Mouse (Mus musculus): ENCODE results near the gene Cops9. TPM values are rescaled to one million over a fixed set of nuclear protein-coding genes. Genes with fewer than 3 reads are reported as not detected.
A peak's percentile ranks its signal among the peaks of the same experiment; 100 is the strongest.

Gene Cops9
- total and polyA plus RNA-seq, 2 experiments from 2014 or later: 202 to 569 TPM

DNA sequence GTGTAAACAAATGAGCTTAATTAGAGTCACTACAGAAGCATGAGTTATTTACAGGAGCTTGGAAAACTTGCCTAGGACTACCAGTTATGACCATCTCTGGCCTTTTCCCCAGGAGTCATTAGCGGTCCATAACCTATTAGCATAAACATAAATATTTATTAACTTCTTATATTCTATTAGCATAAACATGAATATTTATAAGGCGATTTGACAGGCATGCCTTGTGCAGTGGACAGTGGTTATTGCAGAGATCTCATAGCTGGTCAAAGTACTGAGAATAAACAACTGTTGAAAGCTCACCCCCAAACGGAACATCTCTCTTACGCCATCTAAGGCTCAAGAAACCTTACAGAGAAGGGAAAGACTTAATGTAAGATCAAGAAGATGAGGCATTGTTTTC is 28.6 kb downstream of the Cops9 start:
- 27% methylated on average over 4 of the region's 4 CpGs for WGBS
- no peak for DNase-seq

DNA sequence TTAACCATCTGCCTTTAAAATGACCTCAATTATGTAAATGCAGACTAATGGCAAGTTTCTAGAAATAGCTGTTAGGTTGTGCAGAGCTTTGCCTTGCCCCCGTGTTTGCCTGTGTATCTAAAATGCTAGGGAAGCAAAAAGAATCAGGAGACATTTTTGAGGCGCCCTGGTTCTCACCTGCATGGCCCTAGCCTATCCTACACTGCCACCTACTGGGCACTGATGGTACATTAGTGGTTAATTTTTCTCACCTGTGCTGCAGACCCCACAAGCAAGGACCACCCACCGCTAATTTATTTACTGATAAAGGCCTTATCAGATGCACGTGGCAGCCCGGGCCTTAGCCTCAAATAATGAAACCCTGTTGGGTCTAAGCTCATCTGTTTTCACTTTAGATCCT is 30.8 kb downstream of the Cops9 start:
- DNase-seq: peak; percentile 79
- no peaks in the 10 kb centered on the region for H3K9me3 ChIP-seq (ENCODE audit: low read length)
- H3K27ac ChIP-seq (ENCODE audit: low read depth, low read length): no peak overlapping the region
- WGBS: 3% methylated on average over 5 of the region's 5 CpGs
- H3K4me2 ChIP-seq (ENCODE audit: low read depth): no peak overlapping the region
- H3K9ac ChIP-seq: no peak overlapping the region
- peak; percentile 88 for TF ChIP-seq CTCF (IDR thresholded peaks at IDR 0.05; ENCODE audit: low read depth)
- peak; percentile 50; the same call in 1 of the 2 replicates for ATAC-seq
- no peak overlapping the region for H3K4me3 ChIP-seq (ENCODE audit: low read depth, low read length)
- H3K27me3 ChIP-seq (ENCODE audit: insufficient read depth, low read length): no peaks in the 10 kb centered on the region
- H3K36me3 ChIP-seq (ENCODE audit: insufficient read depth): no peaks in the 10 kb centered on the region
- no peaks in the 10 kb centered on the region for H3K4me1 ChIP-seq (ENCODE audit: insufficient read depth)

More for the DNA sequence above, 28.6 kb downstream of the Cops9 start:
- H3K27me3 ChIP-seq (ENCODE audit: insufficient read depth, low read length): no peaks in the 10 kb centered on the region
- H3K9ac ChIP-seq: no peak overlapping the region
- no peaks in the 10 kb centered on the region for H3K36me3 ChIP-seq (ENCODE audit: insufficient read depth)
- no peak for ATAC-seq
- H3K4me1 ChIP-seq (ENCODE audit: insufficient read depth): no peaks in the 10 kb centered on the region
- no peak overlapping the region for H3K4me2 ChIP-seq (ENCODE audit: low read depth)
- no peak overlapping the region for H3K27ac ChIP-seq (ENCODE audit: low read depth, low read length)
- no peak overlapping the region for H3K4me3 ChIP-seq (ENCODE audit: low read depth, low read length)
- TF ChIP-seq CTCF (IDR thresholded peaks at IDR 0.05; ENCODE audit: low read depth): no peak
- H3K9me3 ChIP-seq (ENCODE audit: low read length): no peaks in the 10 kb centered on the region

DNA sequence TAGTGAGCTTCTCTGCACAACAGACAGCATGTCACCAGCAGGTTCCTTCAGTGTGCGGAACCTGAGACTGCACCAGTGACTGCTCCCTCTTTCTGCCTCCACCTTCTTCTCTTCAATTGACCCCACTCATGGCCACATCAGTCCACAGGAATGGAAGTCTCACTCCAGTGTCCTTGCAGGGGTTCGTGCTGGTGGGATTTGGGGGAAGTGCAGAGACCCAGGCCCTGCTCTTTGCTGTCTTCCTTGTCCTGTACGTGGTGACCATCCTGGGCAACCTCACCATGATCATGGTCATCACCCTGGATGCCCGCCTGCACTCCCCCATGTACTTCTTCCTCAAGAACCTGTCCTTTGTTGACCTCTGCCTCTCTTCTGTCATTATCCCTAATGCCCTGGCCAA is 34.1 kb downstream of the Cops9 start:
- Histone ChIP-seq H3K27ac (ENCODE audit: low read depth, low read length) (no peak overlapping the region), H3K4me3 (ENCODE audit: low read depth, low read length) (no peak overlapping the region), H3K4me1 (ENCODE audit: insufficient read depth) (no peaks in the 10 kb centered on the region), H3K36me3 (ENCODE audit: insufficient read depth) (no peaks in the 10 kb centered on the region), H3K27me3 (ENCODE audit: insufficient read depth, low read length) (no peaks in the 10 kb centered on the region), H3K4me2 (ENCODE audit: low read depth) (no peak overlapping the region), H3K9ac (no peak overlapping the region), H3K9me3 (ENCODE audit: low read length) (no peaks in the 10 kb centered on the region)
- ATAC-seq (no peak), DNase-seq (no peak)
- WGBS: 74% methylated on average over 4 of the region's 4 CpGs
- no peak for TF ChIP-seq CTCF (IDR thresholded peaks at IDR 0.05; ENCODE audit: low read depth)

DNA sequence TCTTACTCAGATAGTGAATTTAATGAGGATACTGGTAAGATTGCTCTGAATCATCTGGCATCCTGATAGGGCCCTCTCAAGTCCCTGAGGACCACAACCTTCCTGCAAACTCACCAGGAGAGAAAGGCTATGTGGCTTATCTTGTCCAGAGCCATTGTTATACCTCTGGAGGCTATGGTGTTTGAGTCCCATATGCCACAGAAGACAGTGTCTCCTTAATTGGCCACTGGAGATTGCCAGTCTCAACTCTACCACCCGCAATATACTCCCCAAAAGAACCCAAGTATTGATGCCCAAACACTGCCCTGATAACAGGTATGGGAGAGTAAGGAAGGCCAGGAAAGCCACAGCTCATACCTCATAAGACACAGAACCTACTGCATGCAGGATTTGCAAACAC is 36.3 kb downstream of the Cops9 start, which contains the start of gene Olfr1410:
Olfr1410 (plus strand) TSS at position 301 of the 400 bp plus-strand sequence.
- Histone ChIP-seq H3K36me3 (ENCODE audit: insufficient read depth) (no peaks in the 10 kb centered on the region), H3K27ac (ENCODE audit: low read depth, low read length) (no peak within 1 kb of the TSS), H3K4me3 (ENCODE audit: low read depth, low read length) (no peak within 1 kb of the TSS), H3K4me1 (ENCODE audit: insufficient read depth) (no peaks in the 10 kb centered on the region), H3K9ac (no peak within 1 kb of the TSS), H3K27me3 (ENCODE audit: insufficient read depth, low read length) (no peaks in the 10 kb centered on the region), H3K9me3 (ENCODE audit: low read length) (no peaks in the 10 kb centered on the region), H3K4me2 (ENCODE audit: low read depth) (no peak within 1 kb of the TSS)
- TF ChIP-seq CTCF (IDR thresholded peaks at IDR 0.05; ENCODE audit: low read depth): no peak
- DNase-seq: no peak
- WGBS: 97% methylated on average over 1 of the region's 1 CpGs
- no peak for ATAC-seq

DNA sequence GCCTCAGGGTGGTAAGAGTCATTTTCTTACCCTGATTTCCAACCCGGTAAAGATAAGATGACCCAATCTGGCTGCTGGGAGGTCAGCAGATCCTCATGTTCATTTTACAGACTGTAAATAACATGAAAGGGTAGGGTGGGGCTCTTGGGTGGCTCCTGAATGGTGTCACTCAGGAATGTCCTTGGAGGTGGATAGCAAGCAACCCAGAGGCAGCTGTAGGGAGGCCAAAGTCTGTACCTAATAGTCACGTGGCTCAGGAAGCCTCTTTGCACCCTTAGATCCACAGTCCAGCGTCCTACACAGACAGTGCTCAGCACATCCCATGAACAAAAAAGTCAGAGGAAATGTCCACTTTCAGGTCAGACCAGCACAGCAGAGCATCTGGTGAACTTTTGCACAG is 45.8 kb downstream of the Cops9 start:
- no peak for TF ChIP-seq CTCF (IDR thresholded peaks at IDR 0.05; ENCODE audit: low read depth)
- H3K9me3 ChIP-seq (ENCODE audit: low read length): no peaks in the 10 kb centered on the region
- 89% methylated on average over 3 of the region's 3 CpGs for WGBS

DNA sequence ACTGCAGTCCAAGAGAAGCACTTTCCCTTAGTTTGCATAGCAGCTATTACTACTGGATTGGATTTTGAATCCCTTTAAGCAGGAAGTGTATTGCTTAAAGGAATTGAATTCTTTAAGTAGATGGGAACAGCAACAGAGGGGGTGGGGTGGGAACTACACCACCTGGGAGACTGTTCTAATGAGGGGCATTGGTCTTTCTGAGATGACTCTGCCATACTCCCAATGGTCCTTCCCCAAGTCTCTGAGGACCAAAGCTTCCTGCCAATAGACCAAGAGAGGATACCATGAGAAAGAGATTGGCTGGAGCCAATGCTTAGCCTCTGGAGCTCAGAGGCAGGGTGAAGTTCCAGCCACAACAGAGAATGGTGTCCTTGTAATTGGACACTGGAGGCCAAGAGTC is 47.7 kb downstream of the Cops9 start, which contains the start of gene Olfr1411:
Olfr1411 (plus strand) TSS at position 301 of the 400 bp plus-strand sequence.
- no peaks in the 10 kb centered on the region for H3K36me3 ChIP-seq (ENCODE audit: insufficient read depth)

More for the DNA sequence above, 45.8 kb downstream of the Cops9 start:
- no peak for DNase-seq
- H3K4me2 ChIP-seq (ENCODE audit: low read depth): no peak overlapping the region
- no peak overlapping the region for H3K27ac ChIP-seq (ENCODE audit: low read depth, low read length)
- no peak overlapping the region for H3K4me3 ChIP-seq (ENCODE audit: low read depth, low read length)
- ATAC-seq: no peak
- no peaks in the 10 kb centered on the region for H3K36me3 ChIP-seq (ENCODE audit: insufficient read depth)
- no peaks in the 10 kb centered on the region for H3K4me1 ChIP-seq (ENCODE audit: insufficient read depth)
- no peaks in the 10 kb centered on the region for H3K27me3 ChIP-seq (ENCODE audit: insufficient read depth, low read length)
- H3K9ac ChIP-seq: no peak overlapping the region

More for the DNA sequence above, 47.7 kb downstream of the Cops9 start, which contains the start of gene Olfr1411:
- Histone ChIP-seq H3K9ac (no peak within 1 kb of the TSS), H3K4me3 (ENCODE audit: low read depth, low read length) (no peak within 1 kb of the TSS), H3K9me3 (ENCODE audit: low read length) (no peaks in the 10 kb centered on the region), H3K27ac (ENCODE audit: low read depth, low read length) (no peak within 1 kb of the TSS), H3K4me1 (ENCODE audit: insufficient read depth) (no peaks in the 10 kb centered on the region), H3K4me2 (ENCODE audit: low read depth) (no peak within 1 kb of the TSS), H3K27me3 (ENCODE audit: insufficient read depth, low read length) (no peaks in the 10 kb centered on the region)
- ATAC-seq (no peak), DNase-seq (no peak)
- TF ChIP-seq CTCF (IDR thresholded peaks at IDR 0.05; ENCODE audit: low read depth): no peak

Other genes starting within 250 kb of the Cops9 start
- 181 and 182 TPM in 2 replicates for gene Ndufa10, start 168.1 kb downstream of the Cops9 start, total RNA-seq (2014; rRNA removed)
- 335 and 345 TPM in 2 replicates for gene Ndufa10, start 168.1 kb downstream of the Cops9 start, polyA plus RNA-seq (2015; fragmentation: Nextera tagmentation; extraction: Ambion mirVana)
- not detected in 2 replicates for gene Olfr1416, start 156.9 kb downstream of the Cops9 start, total RNA-seq (2014; rRNA removed)
- not detected in 2 replicates for gene Olfr1416, start 156.9 kb downstream of the Cops9 start, polyA plus RNA-seq (2015; fragmentation: Nextera tagmentation; extraction: Ambion mirVana)
- not detected in 2 replicates for gene Olfr1415, start 145.9 kb downstream of the Cops9 start, total RNA-seq (2014; rRNA removed)
- gene Olfr1415, start 145.9 kb downstream of the Cops9 start, polyA plus RNA-seq (2015; fragmentation: Nextera tagmentation; extraction: Ambion mirVana): not detected in 2 replicates
- gene Olfr1414, start 123.3 kb downstream of the Cops9 start, total RNA-seq (2014; rRNA removed): not detected in 2 replicates
- gene Olfr1414, start 123.3 kb downstream of the Cops9 start, polyA plus RNA-seq (2015; fragmentation: Nextera tagmentation; extraction: Ambion mirVana): not detected in 2 replicates
- gene Olfr1413, start 70.7 kb downstream of the Cops9 start, total RNA-seq (2014; rRNA removed): not detected in 2 replicates
- not detected in 2 replicates for gene Olfr1413, start 70.7 kb downstream of the Cops9 start, polyA plus RNA-seq (2015; fragmentation: Nextera tagmentation; extraction: Ambion mirVana)
- gene Olfr1412, start 56.2 kb downstream of the Cops9 start, total RNA-seq (2014; rRNA removed): not detected in 2 replicates
- not detected in 2 replicates for gene Olfr1412, start 56.2 kb downstream of the Cops9 start, polyA plus RNA-seq (2015; fragmentation: Nextera tagmentation; extraction: Ambion mirVana)
- gene Olfr1411, start 47.6 kb downstream of the Cops9 start, total RNA-seq (2014; rRNA removed): not detected in 2 replicates
- not detected in 2 replicates for gene Olfr1411, start 47.6 kb downstream of the Cops9 start, polyA plus RNA-seq (2015; fragmentation: Nextera tagmentation; extraction: Ambion mirVana)
- not detected in 2 replicates for gene Olfr1410, start 36.2 kb downstream of the Cops9 start, total RNA-seq (2014; rRNA removed)
- gene Olfr1410, start 36.2 kb downstream of the Cops9 start, polyA plus RNA-seq (2015; fragmentation: Nextera tagmentation; extraction: Ambion mirVana): not detected in 2 replicates
- gene Olfr12, start 24.2 kb downstream of the Cops9 start, total RNA-seq (2014; rRNA removed): not detected in 2 replicates
- gene Olfr12, start 24.2 kb downstream of the Cops9 start, polyA plus RNA-seq (2015; fragmentation: Nextera tagmentation; extraction: Ambion mirVana): not detected in 2 replicates
- gene Otos, start 6.9 kb upstream of the Cops9 start, total RNA-seq (2014; rRNA removed): 0.08 TPM in 1 of 2 replicates, not detected in the other
- gene Otos, start 6.9 kb upstream of the Cops9 start, polyA plus RNA-seq (2015; fragmentation: Nextera tagmentation; extraction: Ambion mirVana): 0.21 and 0.92 TPM in 2 replicates
- gene Gpc1, start 189.7 kb upstream of the Cops9 start, total RNA-seq (2014; rRNA removed): 132 and 173 TPM in 2 replicates
- gene Gpc1, start 189.7 kb upstream of the Cops9 start, polyA plus RNA-seq (2015; fragmentation: Nextera tagmentation; extraction: Ambion mirVana): 47.4 and 52.8 TPM in 2 replicates